Mouse (Mus musculus) liver, adult 2 months (tissue): ENCODE results near the gene Itch. TPM values are rescaled to one million over a fixed set of nuclear protein-coding genes. Genes with fewer than 3 reads are reported as not detected.

ENCODE experiments used
- DNase-seq: peaks from one replicate; pipeline ENCODE4 v3.0.0-alpha.2; 2011; ENCODE audit warnings: low read depth, low spot score; ENCODE audit errors: extremely low read depth
- H3K27ac ChIP-seq: fragments of 200-500 bp; replicated peaks from 2 replicates; pipeline ENCODE4 v1.5.1; 2012; ENCODE audit warnings: low read depth, mild to moderate bottlenecking, control low read depth, inconsistent platforms, low read length; ENCODE audit not compliant: insufficient read depth
- H3K27me3 ChIP-seq: fragments of 200-500 bp; 2 replicates; pipeline ENCODE4 v1.6.1; 2012; ENCODE audit warnings: mild to moderate bottlenecking, moderate library complexity, low read length, inconsistent platforms; ENCODE audit not compliant: control insufficient read depth, insufficient read depth
- H3K36me3 ChIP-seq: fragments of 200-500 bp; 2 replicates; pipeline ENCODE4 v1.6.1; 2012; ENCODE audit warnings: low read length, inconsistent platforms; ENCODE audit not compliant: control insufficient read depth, insufficient read depth
- H3K4me1 ChIP-seq: fragments of 200-500 bp; 2 replicates; pipeline ENCODE4 v1.6.1; 2011; ENCODE audit warnings: low read length; ENCODE audit not compliant: control insufficient read depth, insufficient read depth
- H3K4me3 ChIP-seq: fragments of 200-500 bp; 2 replicates; pipeline ENCODE4 v1.5.1; 2011; ENCODE audit warnings: low read depth, mild to moderate bottlenecking, control low read depth, low read length, moderate library complexity; ENCODE audit not compliant: insufficient read depth
- H3K79me2 ChIP-seq: fragments of 200-500 bp; 2 replicates; pipeline ENCODE4 v1.6.1; 2012; ENCODE audit warnings: inconsistent platforms, mild to moderate bottlenecking, low read length, moderate library complexity; ENCODE audit not compliant: control insufficient read depth, insufficient read depth
- H3K9ac ChIP-seq: fragments of 200-500 bp; 2 replicates; pipeline ENCODE4 v1.6.1; 2012; ENCODE audit warnings: low read depth, mild to moderate bottlenecking, control low read depth, inconsistent platforms, low read length
- CTCF ChIP-seq: fragments of 200-500 bp; IDR thresholded peaks from 2 replicates; pipeline ENCODE4 v1.5.1; 2011; ENCODE audit warnings: low read depth, low read length, control low read depth
- POLR2A ChIP-seq: fragments of 200-500 bp; IDR thresholded peaks from 2 replicates; pipeline ENCODE4 v1.6.1; 2011; ENCODE audit warnings: low read length, control low read depth; ENCODE audit not compliant: insufficient read depth; ENCODE audit errors: extremely low read depth
- WGBS: fragments of 180-500 bp; shearing (Covaris S2); methylation state at CpG from one replicate; pipeline ENCODE4 v1.1.7; 2018; 5-methylcytosine and 5-hydroxymethylcytosine counted together
- polyA plus RNA-seq: library from polyadenylated mRNA; depleted of rRNA; stranded (reverse); fragments of >200 nt; gene quantifications from 2 replicates; pipeline ENCODE4 v1.2.3, GENCODE M21; 2012
- total RNA-seq: library from RNA; depleted of rRNA; stranded (reverse); fragments of >200 nt; gene quantifications from 2 replicates; pipeline ENCODE4 v1.2.3, GENCODE M21; 2014

The Itch gene
- total and polyA plus RNA-seq, 2 experiments, result 6.1 to 61.4 TPM

DNA sequence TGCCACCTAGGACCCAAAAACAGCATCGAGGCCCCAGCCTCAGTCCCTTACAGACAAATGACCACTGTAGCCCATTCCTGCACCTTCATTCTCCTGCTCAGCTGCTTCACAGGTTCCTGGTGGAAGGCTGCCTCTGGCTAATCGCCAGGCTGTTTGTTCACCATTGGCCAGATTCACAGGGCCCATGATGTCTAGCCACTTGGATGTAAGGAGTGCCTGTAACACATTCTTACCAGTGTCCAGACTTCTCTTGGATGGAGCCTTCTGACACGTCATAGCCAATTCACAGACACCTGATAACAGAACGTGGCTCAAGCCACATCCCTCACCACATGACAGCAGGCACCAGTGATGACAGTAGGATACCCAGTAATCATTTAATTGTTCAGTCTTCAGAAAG, 112.9 kb downstream of the Itch start:
- TF ChIP-seq POLR2A (no peak), CTCF (no peak)
- no peak for DNase-seq
- WGBS, result 94% methylated on average over 4 of the region's 4 CpGs
- peaks cover 4% of the 10 kb centered on the region; the same call in 1 of the 2 replicates for H3K79me2 ChIP-seq
- H3K9ac ChIP-seq, result no peak overlapping the region
- no peak overlapping the region for H3K4me3 ChIP-seq
- H3K27me3 ChIP-seq, result no peaks in the 10 kb centered on the region
- H3K36me3 ChIP-seq, result peaks cover 46% of the 10 kb centered on the region
- no peak overlapping the region for H3K27ac ChIP-seq
- peaks cover 2% of the 10 kb centered on the region; the same call in 1 of the 2 replicates for H3K4me1 ChIP-seq

DNA sequence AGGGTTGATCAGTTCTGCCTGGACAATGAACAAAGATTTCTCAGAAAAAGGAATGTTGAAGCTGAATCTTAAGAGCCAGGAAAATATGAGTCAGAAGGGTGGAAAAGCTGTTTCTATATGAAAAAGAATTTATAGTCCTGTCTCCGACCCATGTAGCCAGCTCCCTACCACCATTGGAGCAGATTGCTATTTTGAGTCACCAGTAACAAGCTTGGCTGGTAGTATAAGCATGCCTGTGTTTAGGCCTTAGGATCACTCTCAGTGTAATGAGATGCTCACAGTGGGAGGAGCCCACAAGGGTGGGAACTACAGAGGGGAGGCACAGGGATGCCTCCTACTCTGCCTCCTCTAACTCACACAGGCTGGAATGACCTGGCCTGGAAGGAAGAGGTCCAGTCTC, 114.9 kb downstream of the Itch start:
- no peaks in the 10 kb centered on the region for H3K27me3 ChIP-seq
- no peaks in the 10 kb centered on the region for H3K79me2 ChIP-seq
- H3K36me3 ChIP-seq, result peaks cover 50% of the 10 kb centered on the region
- no peak for TF ChIP-seq POLR2A
- no peak for TF ChIP-seq CTCF
- no peak for DNase-seq
- no peak overlapping the region for H3K4me3 ChIP-seq
- no peak overlapping the region for H3K27ac ChIP-seq
- H3K9ac ChIP-seq, result no peak overlapping the region
- H3K4me1 ChIP-seq, result no peaks in the 10 kb centered on the region
- 85% methylated on average over 1 of the region's 1 CpGs for WGBS

DNA sequence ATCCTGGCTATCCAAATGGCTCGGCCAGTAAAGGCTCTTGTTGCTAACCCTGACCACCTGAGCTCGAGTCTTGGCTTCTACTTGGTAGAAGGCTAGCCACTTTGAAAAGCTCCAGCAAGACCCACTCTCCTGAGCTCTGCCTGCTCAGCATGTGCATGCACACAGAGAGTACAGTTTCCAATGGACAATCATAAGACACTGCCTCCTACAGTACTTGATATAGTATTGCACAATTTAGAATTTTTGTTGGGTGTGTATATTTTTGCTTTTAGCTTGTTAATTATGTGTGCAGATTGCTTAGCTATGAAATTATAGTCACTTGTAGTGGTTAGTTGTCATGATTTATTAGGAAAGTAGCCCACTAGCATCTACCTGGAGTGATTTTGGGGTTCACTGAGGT, 115.4 kb downstream of the Itch start:
- no peak overlapping the region for H3K9ac ChIP-seq
- WGBS, result 86% methylated on average over 2 of the region's 2 CpGs
- DNase-seq, result no peak
- no peak overlapping the region for H3K4me3 ChIP-seq
- no peak for TF ChIP-seq CTCF
- no peaks in the 10 kb centered on the region for H3K79me2 ChIP-seq
- H3K27me3 ChIP-seq, result no peaks in the 10 kb centered on the region
- no peak overlapping the region for H3K27ac ChIP-seq
- H3K36me3 ChIP-seq, result peaks cover 50% of the 10 kb centered on the region
- H3K4me1 ChIP-seq, result no peaks in the 10 kb centered on the region

DNA sequence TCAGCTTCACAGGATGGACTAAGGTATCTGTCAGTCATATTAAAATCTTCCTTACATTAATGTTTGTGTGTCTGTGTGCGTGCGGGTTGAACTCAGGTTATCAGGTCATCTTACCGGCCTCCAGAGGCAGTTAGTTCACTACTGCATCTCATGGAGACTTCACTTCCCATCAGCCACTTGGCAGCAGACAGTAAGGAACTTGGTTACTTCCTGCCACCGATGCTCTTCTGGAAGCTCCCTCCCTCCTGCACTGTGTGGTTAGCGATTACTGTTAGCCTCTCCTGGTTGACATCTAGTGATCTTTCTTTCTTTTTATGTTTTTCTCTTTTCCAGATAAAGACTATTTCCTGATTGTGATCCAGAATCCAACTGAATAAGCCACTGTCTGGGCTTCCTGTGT, 116.3 kb downstream of the Itch start:
- DNase-seq, result no peak
- H3K4me1 ChIP-seq, result no peaks in the 10 kb centered on the region

DNA sequence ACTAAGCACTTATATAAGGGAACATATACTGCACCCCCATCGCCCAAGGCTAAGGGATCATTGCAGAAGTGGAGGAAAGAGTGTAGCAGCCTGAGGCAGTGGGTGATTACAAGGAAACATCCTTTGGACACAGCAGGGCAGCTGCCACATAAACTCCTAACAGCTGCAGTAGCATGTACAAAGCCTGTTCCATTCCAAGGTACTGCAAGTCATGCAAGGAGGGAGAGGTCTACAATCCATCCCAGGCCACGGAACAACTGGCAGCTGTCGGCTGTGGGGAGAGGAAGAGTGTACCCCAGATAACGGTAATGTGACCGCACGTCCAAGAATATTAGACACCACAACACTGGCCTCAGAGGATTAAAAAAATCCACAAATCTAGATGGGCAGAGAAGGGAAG, 132.2 kb downstream of the Itch start:
- no peak overlapping the region for H3K9ac ChIP-seq
- 96% methylated on average over 6 of the region's 6 CpGs for WGBS
- no peaks in the 10 kb centered on the region for H3K79me2 ChIP-seq
- no peak for DNase-seq
- no peaks in the 10 kb centered on the region for H3K27me3 ChIP-seq
- TF ChIP-seq CTCF (no peak), POLR2A (no peak)
- no peaks in the 10 kb centered on the region for H3K36me3 ChIP-seq
- H3K27ac ChIP-seq, result no peak overlapping the region
- no peak overlapping the region for H3K4me3 ChIP-seq
- peaks cover 3% of the 10 kb centered on the region; the same call in 1 of the 2 replicates for H3K4me1 ChIP-seq

More for the DNA sequence above, 116.3 kb downstream of the Itch start:
- 84% methylated on average over 5 of the region's 5 CpGs for WGBS
- H3K9ac ChIP-seq, result no peak overlapping the region
- H3K79me2 ChIP-seq, result no peaks in the 10 kb centered on the region
- H3K36me3 ChIP-seq, result peaks cover 47% of the 10 kb centered on the region
- no peak for TF ChIP-seq POLR2A
- no peak for TF ChIP-seq CTCF
- H3K4me3 ChIP-seq, result no peak overlapping the region
- H3K27ac ChIP-seq, result no peak overlapping the region
- no peaks in the 10 kb centered on the region for H3K27me3 ChIP-seq

DNA sequence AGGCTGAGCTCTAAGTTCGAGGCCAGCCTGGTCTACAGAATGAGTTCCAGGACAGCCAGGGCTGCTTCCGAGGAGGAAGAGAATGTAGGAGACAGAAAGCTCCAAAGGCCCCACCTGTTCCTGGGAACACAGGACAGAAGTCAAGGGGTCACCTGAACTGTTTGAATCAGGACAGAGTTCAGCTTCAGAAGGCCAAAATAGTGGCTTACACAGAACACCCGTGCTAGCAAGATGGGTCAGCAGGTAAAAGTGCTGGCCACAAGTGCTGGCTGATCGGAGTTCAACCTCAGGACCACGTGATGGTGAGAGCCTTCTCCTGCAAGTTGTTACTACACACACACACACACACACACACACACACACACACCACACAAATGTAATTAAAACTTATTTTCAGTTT, 133.6 kb downstream of the Itch start:
- Histone ChIP-seq H3K4me3 (no peak overlapping the region), H3K27ac (no peak overlapping the region), H3K36me3 (no peaks in the 10 kb centered on the region), H3K27me3 (no peaks in the 10 kb centered on the region), H3K4me1 (peaks cover 3% of the 10 kb centered on the region; the same call in 1 of the 2 replicates), H3K9ac (no peak overlapping the region), H3K79me2 (no peaks in the 10 kb centered on the region)
- WGBS, result 25% methylated on average over 5 of the region's 5 CpGs
- peak; percentile 95 for DNase-seq
- TF ChIP-seq POLR2A, result no peak
